Mouse (Mus musculus): ENCODE results near the gene Xpc.
"Not testable (repeated sequence)": the region's sequence is repeated elsewhere in the genome, so short reads cannot be mapped to it uniquely, and the experiment has no call there.

The Xpc gene

DNA sequence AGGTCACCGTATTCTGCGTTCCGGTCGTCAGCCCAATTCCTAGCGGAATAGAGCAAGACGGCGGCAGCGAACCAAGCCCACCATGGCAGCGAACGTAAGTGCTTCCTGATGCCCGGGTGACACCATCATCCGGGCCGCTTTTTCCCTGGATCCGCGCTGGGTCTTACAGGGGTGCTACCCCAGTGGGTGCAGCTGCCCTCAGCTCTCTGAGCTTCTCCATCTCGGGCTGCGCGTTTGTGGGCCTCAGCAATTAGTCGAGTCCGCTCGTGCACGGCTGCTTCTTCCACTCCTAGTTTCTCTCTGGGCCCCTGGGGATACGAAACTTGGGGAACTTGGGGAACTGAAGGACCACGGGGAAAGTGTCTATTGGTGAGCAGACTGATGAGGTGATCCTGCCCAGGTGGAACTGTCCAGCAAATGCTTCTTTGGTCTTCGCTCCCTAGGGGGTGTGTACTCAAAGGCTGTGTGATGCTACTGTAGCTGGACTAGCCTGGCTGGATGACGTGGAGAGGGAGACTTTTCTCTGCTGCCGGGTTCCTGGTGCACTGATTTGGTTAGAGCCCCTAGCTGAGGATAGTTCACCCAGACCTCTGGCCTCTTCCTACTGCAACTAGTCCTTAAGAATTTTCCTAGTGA, 41.8 kb downstream of the Xpc start:
- DNase-seq (ENCODE audit: extremely low read depth, insufficient read length, low spot score): no peak

GRCm38 (mm10) chr6:91472868-91473804, 42.6 kb downstream of the Xpc start, which contains the start of the genes Chchd4 and Tmem43:
Chchd4 (minus strand) TSS chr6:91473546.
Tmem43 (plus strand) TSS chr6:91473703.
- peak; percentile 98 for DNase-seq (ENCODE audit: extremely low read depth, insufficient read length, low spot score)

DNA sequence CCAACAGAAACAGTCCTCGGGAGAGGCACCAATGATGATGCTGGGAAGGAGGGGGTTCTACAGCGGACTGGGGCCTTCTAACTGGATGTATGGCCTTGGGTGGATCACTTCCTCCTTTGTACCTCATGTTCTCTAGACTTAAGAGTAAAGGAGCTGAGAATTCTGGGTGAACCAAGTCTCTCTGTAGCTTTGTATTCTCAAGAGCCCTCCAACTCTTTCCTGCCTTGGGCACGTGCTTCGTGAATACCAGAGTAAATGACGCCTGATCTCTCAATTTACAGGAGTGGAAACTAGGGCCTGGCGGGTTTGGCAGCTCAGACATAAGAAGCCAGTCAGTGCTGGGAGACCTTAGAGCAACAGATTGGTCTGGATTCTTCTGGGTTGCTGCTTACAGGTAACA, 43.4 kb downstream of the Xpc start:
- DNase-seq (ENCODE audit: extremely low read depth, insufficient read length, low spot score): no peak

GRCm38 (mm10) chr6:91471427-91471826, 44.3 kb downstream of the Xpc start:
- DNase-seq (ENCODE audit: extremely low read depth, insufficient read length, low spot score): not testable (repeated sequence)

DNA sequence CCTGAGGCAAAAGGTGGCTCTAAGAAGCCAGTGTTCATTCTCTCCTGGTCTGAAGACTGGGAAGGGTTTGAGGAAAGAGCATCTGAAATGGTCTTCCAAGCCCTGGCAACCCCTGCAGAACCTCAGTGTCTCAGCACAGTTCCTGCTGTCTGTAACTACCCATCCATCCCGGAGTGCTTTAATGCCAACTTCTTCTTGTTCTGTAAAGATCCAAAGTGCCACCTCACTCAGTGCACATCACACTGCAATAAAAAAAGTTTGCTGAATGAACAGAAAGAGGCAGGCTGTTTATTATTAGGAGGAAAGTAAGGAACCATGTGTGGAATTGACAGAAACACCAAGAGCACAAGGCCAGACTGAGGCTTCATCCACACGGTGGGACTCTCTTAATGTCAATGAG, 45.0 kb downstream of the Xpc start:
- no peak for DNase-seq (ENCODE audit: extremely low read depth, insufficient read length, low spot score)

GRCm38 (mm10) chr6:91467106-91467505, 48.6 kb downstream of the Xpc start:
- no peak for DNase-seq (ENCODE audit: extremely low read depth, insufficient read length, low spot score)

DNA sequence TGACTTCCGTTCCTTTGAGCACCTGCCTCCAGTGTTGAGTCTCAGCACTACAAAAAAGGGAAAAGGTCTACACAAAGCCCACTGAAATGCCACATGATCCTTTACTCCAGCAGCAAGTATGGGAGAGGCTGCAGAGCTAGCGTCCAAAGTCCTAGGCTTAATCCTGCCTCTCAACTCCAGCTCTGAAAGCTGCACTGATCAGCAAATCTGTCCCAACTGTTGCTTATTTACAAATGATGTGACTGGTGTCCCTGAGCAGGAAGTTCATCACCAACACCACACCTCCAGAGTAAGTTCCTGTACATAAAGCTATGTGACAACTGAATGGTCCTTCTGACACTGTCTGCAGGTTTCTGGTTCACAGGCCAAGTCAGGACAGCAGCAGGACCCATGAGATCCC, 49.9 kb downstream of the Xpc start:
- no peak for DNase-seq (ENCODE audit: extremely low read depth, insufficient read length, low spot score)

GRCm38 (mm10) chr6:91459471-91459870, 56.2 kb downstream of the Xpc start:
- no peak for DNase-seq (ENCODE audit: extremely low read depth, insufficient read length, low spot score)

DNA sequence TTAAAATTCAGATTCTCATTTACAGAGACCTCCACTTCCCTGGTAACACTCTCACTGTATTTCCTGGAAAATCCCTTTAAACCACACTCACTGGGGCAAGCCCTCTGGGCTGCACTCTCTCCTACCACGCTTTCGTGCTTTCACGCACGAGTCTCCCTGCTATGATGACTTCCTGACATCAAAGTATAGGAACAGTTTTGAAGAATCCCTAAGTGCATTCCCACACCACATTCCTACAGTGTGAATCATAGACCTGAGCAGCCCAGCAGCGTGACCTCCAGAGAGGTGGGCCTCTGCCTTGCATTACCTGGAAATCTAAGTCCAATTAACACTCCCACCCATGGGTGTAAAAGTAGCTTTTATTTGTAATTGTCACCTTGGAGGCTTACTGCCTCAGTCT, 61.1 kb downstream of the Xpc start:
- DNase-seq (ENCODE audit: extremely low read depth, insufficient read length, low spot score): no peak

- no peak for DNase-seq (ENCODE audit: extremely low read depth, insufficient read length, low spot score)
These were observed 63.6 kb downstream of the Xpc start for GRCm38 (mm10) chr6:91452056-91452455.

DNA sequence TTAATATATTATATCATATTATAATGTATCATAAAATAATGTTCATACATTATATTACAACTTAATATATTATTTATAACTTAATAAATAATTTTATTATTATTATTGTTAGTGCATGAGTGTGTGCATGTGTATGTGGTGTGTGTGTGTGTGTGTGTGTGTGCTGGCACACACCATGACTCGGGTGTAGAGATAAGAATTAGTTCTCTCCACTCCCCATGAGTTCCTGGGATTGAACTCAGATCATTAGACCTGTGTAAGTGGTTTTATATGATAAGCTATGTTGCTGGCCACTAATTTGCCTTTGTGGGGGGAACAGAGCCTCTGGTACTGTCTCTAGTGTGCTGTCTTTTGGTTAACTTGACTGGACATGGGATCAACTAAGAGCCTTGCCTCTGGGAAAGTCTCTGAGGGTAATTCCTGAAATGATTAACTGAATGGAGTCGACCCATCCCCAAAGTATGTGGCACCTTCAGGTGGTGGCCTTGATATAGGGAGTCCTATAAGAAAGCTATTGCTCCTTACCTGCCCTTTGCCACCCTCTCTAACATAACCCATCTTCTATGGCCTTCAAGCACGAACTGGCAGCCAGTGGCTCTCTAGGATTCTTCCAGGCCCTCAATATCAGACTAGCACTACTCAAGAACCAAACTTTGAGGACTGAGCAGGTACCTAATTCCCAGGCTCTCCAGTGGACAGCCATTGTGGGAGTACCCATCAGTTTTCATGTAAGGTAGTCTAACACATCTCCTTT, 66.0 kb downstream of the Xpc start:
- DNase-seq (ENCODE audit: extremely low read depth, insufficient read length, low spot score): no peak

DNA sequence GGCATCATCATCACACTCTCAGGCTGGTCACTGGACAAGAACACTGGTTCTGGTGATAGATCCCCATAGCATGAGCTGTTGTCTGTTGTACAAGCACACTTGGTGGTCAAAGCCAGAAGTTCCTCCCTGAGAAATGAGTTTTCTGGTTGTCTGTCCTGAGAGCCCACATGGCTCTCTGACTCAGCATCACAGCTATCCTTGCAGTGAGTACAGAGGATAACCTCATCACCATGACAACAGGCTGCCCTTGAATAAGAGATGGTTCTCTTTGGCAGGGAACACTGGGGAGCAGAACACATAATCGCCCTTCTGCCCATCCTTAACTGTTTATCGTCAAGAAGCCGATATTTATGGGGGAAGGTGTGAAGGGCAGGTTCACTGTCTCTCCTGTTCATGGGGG, 70.4 kb downstream of the Xpc start:
- no peak for DNase-seq (ENCODE audit: extremely low read depth, insufficient read length, low spot score)

GRCm38 (mm10) chr6:91441145-91441662, 74.5 kb downstream of the Xpc start:
- DNase-seq (ENCODE audit: extremely low read depth, insufficient read length, low spot score): peak; percentile 39

DNA sequence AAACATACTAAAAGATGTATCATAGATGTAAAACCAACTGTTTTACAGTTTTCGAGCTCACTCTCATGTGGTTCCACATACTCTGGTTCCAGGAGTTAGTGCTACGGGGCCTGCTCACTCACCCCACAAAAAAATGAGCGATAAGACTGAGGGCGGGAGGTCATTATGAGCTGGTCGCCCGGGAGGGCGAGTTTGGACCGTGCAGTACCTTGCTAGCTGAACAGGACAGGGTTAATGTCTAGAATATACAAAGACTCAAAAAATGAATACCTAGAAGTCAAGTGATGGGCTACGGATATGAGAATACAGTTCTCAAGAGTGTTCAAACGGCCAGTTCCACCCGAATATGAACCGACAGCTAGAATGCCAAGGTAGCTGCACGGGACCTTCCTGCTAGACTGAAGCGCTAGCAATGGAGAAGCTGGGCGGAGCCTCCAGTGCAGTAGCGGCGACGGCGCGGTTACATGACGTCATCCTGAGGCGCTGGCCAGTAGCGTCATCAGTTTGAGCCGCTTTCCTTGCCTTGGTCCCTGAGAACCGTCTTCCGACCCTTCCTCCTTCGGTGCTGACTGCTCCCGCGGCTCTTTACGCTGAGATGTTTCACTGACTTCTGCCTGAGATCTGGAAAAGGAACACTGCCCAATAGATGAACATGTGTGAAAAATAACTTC, 75.1 kb downstream of the Xpc start:
- DNase-seq (ENCODE audit: extremely low read depth, insufficient read length, low spot score): peak; percentile 91

Measured in 3134 (cell line).